Mouse (Mus musculus) embryonic facial prominence, embryonic 10.5 days (tissue): Measurements from ENCODE around the gene Gm10964. TPM values are rescaled to one million over a fixed set of nuclear protein-coding genes. Genes with fewer than 3 reads are reported as not detected.
A peak's percentile ranks its signal among the peaks of the same experiment; 100 is the strongest.
"Not testable (repeated sequence)": the region's sequence is repeated elsewhere in the genome, so short reads cannot be mapped to it uniquely, and the experiment has no call there.

Experiments used
- DNase-seq: peaks from one replicate; pipeline ENCODE4 v3.0.0-alpha.2; 2017; ENCODE audit warnings: low spot score
- H3K27ac ChIP-seq: fragments of 300-500 bp; sonication (generic); replicated peaks from 2 replicates; pipeline ENCODE4 v1.5.1; 2016; ENCODE audit warnings: mild to moderate bottlenecking
- H3K27me3 ChIP-seq: fragments of 300-500 bp; sonication (generic); replicated peaks from 2 replicates; pipeline ENCODE4 v1.6.1; 2016; ENCODE audit warnings: low read depth, mild to moderate bottlenecking; ENCODE audit not compliant: poor library complexity, severe bottlenecking
- H3K36me3 ChIP-seq: fragments of 300-500 bp; sonication (generic); replicated peaks from 2 replicates; pipeline ENCODE4 v1.6.1; 2016; ENCODE audit warnings: mild to moderate bottlenecking, moderate library complexity
- H3K4me1 ChIP-seq: fragments of 300-500 bp; sonication (generic); 2 replicates; pipeline ENCODE4 v1.6.1; 2016
- H3K4me3 ChIP-seq: fragments of 300-500 bp; sonication (generic); 2 replicates; pipeline ENCODE4 v1.5.1; 2016; ENCODE audit warnings: mild to moderate bottlenecking, moderate library complexity
- H3K9me3 ChIP-seq: fragments of 300-500 bp; sonication (generic); 2 replicates; pipeline ENCODE4 v1.6.1; 2016; ENCODE audit warnings: mild to moderate bottlenecking
- whole genome bisulfite sequencing: fragments of 180-500 bp; shearing (Covaris S2); methylation state at CpG from one replicate; pipeline ENCODE4 v1.1.7; 2016; 5-methylcytosine and 5-hydroxymethylcytosine counted together
- polyA plus RNA-seq: library from polyadenylated mRNA; unstranded; fragments of >200 nt; fragmentation: Nextera tagmentation; extraction: Ambion mirVana; gene quantifications from 2 replicates; pipeline ENCODE4 v1.2.1, GENCODE M21; 2016

Gene Gm10964
- polyA plus RNA-seq, 1 experiment from 2014 or later, result not detected

DNA sequence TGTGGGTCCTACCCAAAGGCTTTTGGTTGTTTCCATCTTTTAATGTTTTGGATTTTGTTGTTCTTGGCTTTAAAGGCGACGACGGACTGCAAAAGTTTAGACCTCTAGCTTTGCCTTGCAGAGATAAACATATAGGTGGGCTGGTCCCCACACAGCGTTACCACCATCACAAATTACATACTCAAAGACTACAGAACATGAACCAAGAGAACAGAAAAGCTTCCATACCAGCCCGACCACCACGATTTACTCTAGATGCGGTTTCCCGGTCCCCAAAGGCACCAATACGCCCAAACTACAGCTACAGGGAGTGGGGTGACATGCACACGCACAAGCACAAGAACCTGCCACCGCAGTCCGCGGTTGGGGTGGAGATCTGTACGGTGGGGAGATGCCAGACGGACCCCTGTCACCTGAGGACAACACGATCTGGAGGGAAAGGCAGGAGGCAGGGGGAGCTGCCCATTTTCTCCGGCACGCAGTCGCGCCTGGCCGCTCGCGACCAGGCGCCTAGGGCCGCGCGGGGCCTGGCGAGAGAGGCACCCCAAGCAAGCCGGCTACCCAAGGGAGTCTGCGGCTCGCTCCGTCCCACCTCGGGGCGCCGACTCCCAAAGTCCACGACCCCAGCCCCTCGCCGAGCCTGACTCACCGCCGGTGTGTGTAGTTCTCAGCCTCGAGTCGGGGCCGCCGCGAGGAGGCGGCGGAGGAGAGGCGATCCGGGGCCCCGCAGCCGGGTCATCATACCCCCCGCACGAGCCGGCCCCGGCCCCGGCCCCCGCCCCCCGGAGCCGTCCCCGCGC, 51.4 kb downstream of the Gm10964 start:
- WGBS, result under 1% methylated on average over 60 of the region's 61 CpGs
- Histone ChIP-seq H3K36me3 (no peaks in the 10 kb centered on the region), H3K27ac (peak overlapping the region; percentile 97), H3K4me3 (peak overlapping the region; percentile 97), H3K9me3 (no peaks in the 10 kb centered on the region), H3K4me1 (peaks cover 23% of the 10 kb centered on the region), H3K27me3 (no peaks in the 10 kb centered on the region; the same call in 1 of the 2 replicates)
- no peak for DNase-seq

- no peaks in the 10 kb centered on the region for H3K36me3 ChIP-seq
- peak within 1 kb of the TSS; percentile 97 for H3K27ac ChIP-seq
- peak; percentile 95 for DNase-seq
- no peaks in the 10 kb centered on the region for H3K9me3 ChIP-seq
- H3K4me1 ChIP-seq, result peaks cover 23% of the 10 kb centered on the region
- H3K27me3 ChIP-seq, result no peaks in the 10 kb centered on the region; the same call in 1 of the 2 replicates
- H3K4me3 ChIP-seq, result peak within 1 kb of the TSS; percentile 97
- 10% methylated on average over 49 of the region's 49 CpGs for WGBS
These were observed 52.3 kb downstream of the Gm10964 start, which contains the start of gene Hipk1 for GRCm38 (mm10) chr3:103791230-103792110. TSS of gene Hipk1 (minus strand) at chr3:103791563.

- 0 out of 2 replicates have a peak overlapping the region, but pooled peaks have one; percentile 97 for H3K4me3 ChIP-seq
- DNase-seq, H3K36me3 ChIP-seq, H3K9me3 ChIP-seq, H3K27me3 ChIP-seq: not testable (repeated sequence)
- 79% methylated on average over 5 of the region's 5 CpGs for WGBS
- H3K27ac ChIP-seq, result peak overlapping the region; percentile 97; the same call in 1 of the 2 replicates
- peaks cover 23% of the 10 kb centered on the region for H3K4me1 ChIP-seq
These were observed 52.9 kb downstream of the Gm10964 start for GRCm38 (mm10) chr3:103792111-103792406.

- no peaks in the 10 kb centered on the region for H3K9me3 ChIP-seq
- no peaks in the 10 kb centered on the region; the same call in 1 of the 2 replicates for H3K27me3 ChIP-seq
- WGBS, result 77% methylated on average over 1 of the region's 1 CpGs
- H3K27ac ChIP-seq, result no peak overlapping the region
- peaks cover 23% of the 10 kb centered on the region for H3K4me1 ChIP-seq
- H3K4me3 ChIP-seq, result no peak overlapping the region
- H3K36me3 ChIP-seq, result no peaks in the 10 kb centered on the region
- no peak for DNase-seq
These were observed 53.4 kb downstream of the Gm10964 start for GRCm38 (mm10) chr3:103792566-103792965.

Other genes starting within 250 kb of the Gm10964 start
- 2.3 and 4.8 TPM in 2 replicates for gene Syt6, start 164.1 kb upstream of the Gm10964 start, polyA plus RNA-seq
- gene Atg4a-ps, start 93.3 kb upstream of the Gm10964 start, polyA plus RNA-seq, result 0.20 TPM in 2 replicates
- 12.5 and 12.9 TPM in 2 replicates for gene Olfml3, start 1.4 kb upstream of the Gm10964 start, polyA plus RNA-seq
- 9.9 TPM in 2 replicates for gene Hipk1, start 52.2 kb downstream of the Gm10964 start, polyA plus RNA-seq
- gene Dclre1b, start 70.1 kb downstream of the Gm10964 start, polyA plus RNA-seq, result 36.4 and 41.5 TPM in 2 replicates
- gene Ap4b1, start 70.2 kb downstream of the Gm10964 start, polyA plus RNA-seq, result 20.4 and 22.7 TPM in 2 replicates
- 0.16 TPM in 1 of 2 replicates, not detected in the other for gene Gm43064, start 70.2 kb downstream of the Gm10964 start, polyA plus RNA-seq
- 0.24 and 0.42 TPM in 2 replicates for gene Bcl2l15, start 93.2 kb downstream of the Gm10964 start, polyA plus RNA-seq
- 0.11 and 0.33 TPM in 2 replicates for gene Ptpn22, start 120.4 kb downstream of the Gm10964 start, polyA plus RNA-seq
- gene Rsbn1, start 174.8 kb downstream of the Gm10964 start, polyA plus RNA-seq, result 14.4 TPM in 2 replicates
- gene Phtf1, start 228.7 kb downstream of the Gm10964 start, polyA plus RNA-seq, result 31.4 and 34.2 TPM in 2 replicates